Mouse (Mus musculus): ENCODE data around the gene Ppid. TPM values are rescaled to one million over a fixed set of nuclear protein-coding genes. Genes with fewer than 3 reads are reported as not detected.

Gene Ppid
- polyA plus RNA-seq, 1 experiment, result 9.1 TPM

DNA sequence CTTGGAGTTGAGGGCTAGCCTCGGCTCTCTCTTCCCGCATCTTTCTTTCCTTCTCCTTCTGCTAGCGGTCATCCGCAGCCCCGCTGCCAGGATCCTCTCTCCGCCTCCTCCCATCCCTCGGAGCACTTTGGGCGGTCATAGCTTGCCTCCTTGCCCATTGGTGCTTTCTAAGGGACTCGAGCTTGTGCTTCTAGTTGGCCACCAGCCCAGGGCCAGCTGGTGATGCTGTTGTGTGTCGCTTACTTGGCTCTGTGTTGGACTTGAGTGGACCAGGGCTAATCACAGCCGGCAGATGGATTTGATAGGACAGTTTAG lies 38.2 kb downstream of the Ppid start, which contains the start of gene Etfdh:
Etfdh (minus strand) TSS at position 85 of the 315 bp plus-strand sequence.
- 1% methylated on average over 11 of the region's 11 CpGs for WGBS
- no peak for DNase-seq
- TF ChIP-seq POLR2A (IDR thresholded peaks at IDR 0.05; ENCODE audit: borderline replicate concordance, extremely low read depth, low read depth, low read length) (no peak), CTCF (IDR thresholded peaks at IDR 0.05; ENCODE audit: insufficient read depth, low read length) (no peak)
- H3K4me3 ChIP-seq (replicated peaks; ENCODE audit: extremely low read depth, low read depth, low read length), result peak within 1 kb of the TSS; percentile 81
- peaks cover 3% of the 10 kb centered on the region; the same call in 1 of the 2 replicates for H3K4me1 ChIP-seq (ENCODE audit: control insufficient read depth, insufficient read depth, low read length)

DNA sequence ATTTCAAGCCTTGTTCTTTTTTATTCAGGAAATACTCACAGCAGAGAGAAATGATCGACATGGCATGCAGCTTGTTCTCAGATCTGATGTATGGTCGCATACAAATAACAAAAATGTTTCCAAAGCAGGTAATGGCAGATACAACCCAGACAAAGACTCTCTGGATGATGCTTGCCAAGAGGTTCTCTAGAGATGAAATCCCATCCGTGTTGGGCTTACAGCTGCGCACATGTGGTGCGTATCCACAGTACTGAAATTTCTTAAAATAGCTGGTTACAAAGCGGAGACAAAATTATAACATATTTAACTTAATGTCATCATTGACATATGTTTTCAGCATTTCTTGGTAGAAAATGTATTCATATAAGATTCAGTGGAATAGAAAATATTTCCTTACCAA lies 61.0 kb downstream of the Ppid start:
- DNase-seq, result no peak

More for the DNA sequence above, 61.0 kb downstream of the Ppid start:
- no peak overlapping the region for H3K4me3 ChIP-seq (replicated peaks; ENCODE audit: extremely low read depth, low read depth, low read length)
- TF ChIP-seq POLR2A (IDR thresholded peaks at IDR 0.05; ENCODE audit: borderline replicate concordance, extremely low read depth, low read depth, low read length), result no peak
- TF ChIP-seq CTCF (IDR thresholded peaks at IDR 0.05; ENCODE audit: insufficient read depth, low read length), result no peak
- 87% methylated on average over 6 of the region's 6 CpGs for WGBS
- H3K4me1 ChIP-seq (ENCODE audit: control insufficient read depth, insufficient read depth, low read length), result no peaks in the 10 kb centered on the region

Other genes with a start within 250 kb of the Ppid start
- gene Fnip2, start 23.5 kb upstream of the Ppid start, polyA plus RNA-seq (2012; rRNA removed), result 5.7 and 10.2 TPM in 2 replicates
- gene 4930579G24Rik, start 37.7 kb downstream of the Ppid start, polyA plus RNA-seq (2012; rRNA removed), result 0.92 and 1.2 TPM in 2 replicates
- gene Etfdh, start 38.2 kb downstream of the Ppid start, polyA plus RNA-seq (2012; rRNA removed), result 54.0 and 57.1 TPM in 2 replicates
- 0.14 and 0.36 TPM in 2 replicates for gene Rxfp1, start 146.5 kb downstream of the Ppid start, polyA plus RNA-seq (2012; rRNA removed)